Mouse (Mus musculus): ENCODE data around the gene Ifit3. TPM values are rescaled to one million over a fixed set of nuclear protein-coding genes. Genes with fewer than 3 reads are reported as not detected.
"Not testable (repeated sequence)": the region's sequence is repeated elsewhere in the genome, so short reads cannot be mapped to it uniquely, and the experiment has no call there.

The Ifit3 gene
- polyA plus RNA-seq (2016; fragmentation: Nextera tagmentation; extraction: Ambion mirVana), result 0.12 and 0.15 TPM in 2 replicates

DNA sequence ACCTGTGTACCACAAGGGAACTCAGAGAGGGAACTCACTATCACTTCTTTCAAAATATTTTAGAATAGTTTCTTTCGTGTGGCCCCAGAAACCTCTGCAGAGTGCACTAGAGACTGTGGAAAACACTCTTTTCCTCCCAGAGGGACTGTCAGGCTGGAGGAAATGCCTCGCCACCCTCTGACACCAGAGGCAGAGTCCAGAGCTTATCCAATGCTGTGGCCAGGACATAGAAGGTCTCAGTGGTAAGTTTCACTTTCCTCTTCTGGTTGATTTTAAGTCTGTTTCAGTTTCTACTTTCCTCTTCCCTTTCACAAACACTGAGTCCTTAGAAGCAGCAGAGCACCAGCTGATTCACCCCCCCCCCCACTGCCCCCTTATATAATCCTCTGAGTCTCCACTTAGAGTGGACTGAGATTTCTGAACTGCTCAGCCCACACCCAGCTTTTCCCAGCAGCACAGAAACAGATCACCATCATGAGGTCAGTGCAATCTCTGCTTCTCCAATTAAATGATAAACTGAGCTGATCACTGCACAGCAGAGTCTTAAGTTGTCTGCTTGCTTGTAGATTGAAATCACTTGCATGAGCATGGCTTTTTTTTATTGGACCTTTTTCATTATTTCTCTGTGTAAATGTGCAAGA is at the start of gene Ifit3:
Ifit3 (plus strand) TSS at position 406 of the 641 bp plus-strand sequence.
- WGBS, result 77% methylated on average over 2 of the region's 2 CpGs
- not testable (repeated sequence) for H3K27ac ChIP-seq; H3K36me3 ChIP-seq (replicated peaks); H3K4me3 ChIP-seq; H3K4me1 ChIP-seq; H3K27me3 ChIP-seq (ENCODE audit: poor library complexity, severe bottlenecking); DNase-seq (ENCODE audit: extremely low spot score, low spot score); H3K9me3 ChIP-seq

DNA sequence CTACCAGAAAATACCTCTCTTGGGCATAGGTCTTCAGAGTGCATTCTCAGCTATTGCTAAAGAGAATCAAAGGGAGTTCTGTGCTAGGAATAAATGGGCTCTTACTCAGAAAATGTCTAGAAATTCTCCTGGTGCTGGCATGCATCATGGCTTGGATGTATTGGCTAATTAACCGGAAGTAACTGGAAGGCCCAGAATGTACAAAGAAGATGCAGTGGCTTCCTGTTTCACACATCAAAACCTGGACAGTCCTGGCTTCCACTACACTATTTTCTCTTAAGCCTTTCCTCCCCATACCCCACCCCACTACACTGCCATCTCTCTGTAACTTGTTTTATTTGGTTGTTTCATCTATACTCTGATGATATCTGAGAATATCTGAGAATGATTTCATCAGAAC is 43.9 kb upstream of the Ifit3 start:
- H3K9me3 ChIP-seq, result no peaks in the 10 kb centered on the region; the same call in 1 of the 2 replicates
- no peaks in the 10 kb centered on the region for H3K36me3 ChIP-seq (replicated peaks)
- no peak for DNase-seq (ENCODE audit: extremely low spot score, low spot score)
- WGBS, result 88% methylated on average over 1 of the region's 1 CpGs
- H3K4me1 ChIP-seq, result no peaks in the 10 kb centered on the region
- no peaks in the 10 kb centered on the region for H3K27me3 ChIP-seq (ENCODE audit: poor library complexity, severe bottlenecking)
- H3K27ac ChIP-seq, result no peak overlapping the region
- no peak overlapping the region for H3K4me3 ChIP-seq

DNA sequence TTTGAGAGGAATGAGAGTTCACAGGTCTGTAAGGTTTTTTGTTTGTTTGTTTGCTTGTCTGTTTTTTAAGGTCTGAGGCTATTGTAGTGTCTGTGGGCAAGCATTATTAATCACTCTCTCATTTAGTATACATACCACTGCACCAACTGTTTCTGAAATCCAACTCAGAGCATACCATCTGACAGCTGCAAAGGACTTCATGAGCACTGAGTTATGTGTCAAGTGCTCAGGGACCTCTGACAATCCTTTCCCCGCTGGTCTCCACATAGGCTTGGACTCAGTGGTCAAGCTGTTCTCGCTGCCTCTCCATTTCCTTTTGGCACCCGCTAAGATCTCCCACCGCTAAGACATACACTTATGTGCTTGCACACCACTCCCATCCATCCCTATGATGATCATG is 37.1 kb upstream of the Ifit3 start:
- Histone ChIP-seq H3K36me3 (replicated peaks) (no peaks in the 10 kb centered on the region), H3K27me3 (ENCODE audit: poor library complexity, severe bottlenecking) (no peaks in the 10 kb centered on the region), H3K9me3 (no peaks in the 10 kb centered on the region), H3K4me3 (no peak overlapping the region), H3K27ac (no peak overlapping the region), H3K4me1 (peaks cover 14% of the 10 kb centered on the region)
- WGBS, result 94% methylated on average over 4 of the region's 4 CpGs
- DNase-seq (ENCODE audit: extremely low spot score, low spot score), result no peak

DNA sequence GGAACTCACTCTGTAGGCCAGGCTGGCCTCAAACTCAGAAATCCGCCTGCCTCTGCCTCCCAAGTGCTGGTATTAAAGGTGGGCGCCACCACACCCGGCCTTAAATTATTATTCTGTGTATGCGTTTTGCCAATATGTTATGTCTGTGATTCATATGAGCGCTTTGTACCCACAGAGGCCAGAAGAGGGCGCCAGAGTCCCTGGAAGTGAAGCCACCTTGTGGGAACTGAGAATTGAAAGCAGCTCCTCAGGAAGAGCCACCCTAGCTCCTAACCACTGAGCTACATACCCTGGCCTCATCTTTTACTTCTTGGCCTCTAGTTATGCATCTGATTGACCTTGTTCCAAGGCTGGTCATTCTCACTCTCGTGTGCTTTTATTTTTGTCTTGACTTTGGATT is 35.4 kb upstream of the Ifit3 start:
- H3K36me3 ChIP-seq (replicated peaks), result no peaks in the 10 kb centered on the region
- WGBS, result 28% methylated on average over 7 of the region's 7 CpGs

DNA sequence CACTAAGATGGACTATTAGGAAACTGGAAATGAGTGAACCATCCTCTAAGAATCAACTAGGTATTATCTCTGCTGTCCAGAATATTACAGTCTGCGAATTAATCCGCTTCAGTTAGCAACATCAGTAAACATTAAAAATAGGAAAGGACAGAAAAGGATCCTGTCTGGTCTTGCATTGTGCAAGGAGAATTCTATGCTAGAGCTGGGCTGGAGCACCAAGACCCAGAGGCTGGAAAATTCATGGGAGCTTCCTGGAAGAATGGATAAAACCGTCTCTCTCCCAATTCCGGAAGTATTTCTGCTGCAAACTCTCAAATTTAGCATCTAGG is 33.2 kb upstream of the Ifit3 start:
- 30% methylated on average over 4 of the region's 4 CpGs for WGBS
- H3K27me3 ChIP-seq (ENCODE audit: poor library complexity, severe bottlenecking), result no peaks in the 10 kb centered on the region
- H3K9me3 ChIP-seq, result 0 out of 2 replicates have a peak, but pooled peaks cover 4% of the 10 kb centered on the region
- peak overlapping the region; percentile 84 for H3K27ac ChIP-seq
- H3K4me1 ChIP-seq, result peaks cover 20% of the 10 kb centered on the region
- peak overlapping the region; percentile 56 for H3K4me3 ChIP-seq
- no peaks in the 10 kb centered on the region for H3K36me3 ChIP-seq (replicated peaks)
- DNase-seq (ENCODE audit: extremely low spot score, low spot score), result no peak

More for the DNA sequence above, 35.4 kb upstream of the Ifit3 start:
- Histone ChIP-seq H3K27ac (no peak overlapping the region), H3K4me1 (peaks cover 20% of the 10 kb centered on the region), H3K9me3 (no peaks in the 10 kb centered on the region), H3K4me3 (no peak overlapping the region), H3K27me3 (ENCODE audit: poor library complexity, severe bottlenecking) (no peaks in the 10 kb centered on the region)
- peak; percentile 61 for DNase-seq (ENCODE audit: extremely low spot score, low spot score)

DNA sequence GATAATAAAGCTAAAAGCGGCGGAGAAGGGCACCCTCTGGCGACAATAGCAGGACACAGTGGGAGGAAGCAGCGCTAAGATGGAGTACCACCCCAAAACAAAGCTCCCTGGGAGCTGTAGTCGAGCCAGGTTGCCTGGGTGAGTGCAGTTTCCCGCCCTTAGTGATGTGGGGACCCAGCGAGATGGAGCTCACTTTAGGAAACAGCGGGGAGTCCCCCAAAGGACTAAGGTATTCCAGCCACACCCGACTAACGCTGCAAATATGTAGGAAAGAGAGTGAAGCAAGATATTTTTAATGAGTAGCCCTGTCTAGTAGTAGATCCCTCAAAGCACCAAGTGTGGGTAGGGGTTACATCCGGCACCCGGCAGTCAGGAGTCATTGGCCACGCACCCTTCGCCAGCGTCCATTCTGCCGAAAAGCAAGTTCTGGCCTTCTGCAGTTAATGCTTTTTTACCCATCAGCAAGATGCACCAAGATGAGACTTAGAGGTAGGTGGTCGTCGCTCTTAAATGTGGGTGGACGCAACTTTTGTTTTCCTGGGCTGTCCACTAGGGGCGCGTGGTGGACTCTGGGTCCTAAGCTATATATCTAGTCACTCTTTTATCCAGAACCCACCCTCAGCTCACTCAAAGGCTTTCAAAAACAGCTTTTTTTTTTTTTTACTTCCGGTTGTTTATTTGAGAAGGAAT is 32.7 kb upstream of the Ifit3 start, which contains the start of gene Ifit2:
Ifit2 (plus strand) TSS at position 161 of the 690 bp plus-strand sequence.
- Histone ChIP-seq H3K9me3 (0 out of 2 replicates have a peak, but pooled peaks cover 4% of the 10 kb centered on the region), H3K27me3 (ENCODE audit: poor library complexity, severe bottlenecking) (no peaks in the 10 kb centered on the region), H3K4me3 (peak within 1 kb of the TSS; percentile 56), H3K27ac (peak within 1 kb of the TSS; percentile 84), H3K36me3 (replicated peaks) (no peaks in the 10 kb centered on the region), H3K4me1 (peaks cover 20% of the 10 kb centered on the region)
- DNase-seq (ENCODE audit: extremely low spot score, low spot score), result peak; percentile 71
- 1% methylated on average over 22 of the region's 22 CpGs for WGBS

DNA sequence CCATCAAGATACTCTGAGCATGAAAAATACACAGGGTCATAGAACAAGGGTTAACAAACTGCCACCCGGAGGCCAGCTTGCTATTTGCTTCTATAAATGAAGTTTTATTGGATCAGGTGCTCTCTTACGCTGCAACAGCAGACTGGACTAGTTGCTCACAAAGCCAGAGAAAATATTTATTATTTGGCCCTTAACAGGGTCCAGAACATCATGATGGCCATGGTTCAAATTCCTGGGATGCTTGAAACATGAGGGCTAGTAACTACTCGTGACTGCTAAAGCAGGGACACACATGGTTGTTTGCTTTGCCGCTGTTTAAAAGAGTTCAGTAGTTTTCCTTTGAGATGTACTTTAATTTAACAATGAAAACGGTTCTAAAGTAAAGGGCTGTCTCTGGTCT is 31.4 kb upstream of the Ifit3 start:
- peaks cover 20% of the 10 kb centered on the region for H3K4me1 ChIP-seq
- DNase-seq (ENCODE audit: extremely low spot score, low spot score), result no peak
- H3K4me3 ChIP-seq, result no peak overlapping the region
- no peak overlapping the region for H3K27ac ChIP-seq
- H3K9me3 ChIP-seq, result 0 out of 2 replicates have a peak, but pooled peaks cover 4% of the 10 kb centered on the region
- no peaks in the 10 kb centered on the region for H3K36me3 ChIP-seq (replicated peaks)
- no peaks in the 10 kb centered on the region for H3K27me3 ChIP-seq (ENCODE audit: poor library complexity, severe bottlenecking)
- 76% methylated on average over 5 of the region's 5 CpGs for WGBS

DNA sequence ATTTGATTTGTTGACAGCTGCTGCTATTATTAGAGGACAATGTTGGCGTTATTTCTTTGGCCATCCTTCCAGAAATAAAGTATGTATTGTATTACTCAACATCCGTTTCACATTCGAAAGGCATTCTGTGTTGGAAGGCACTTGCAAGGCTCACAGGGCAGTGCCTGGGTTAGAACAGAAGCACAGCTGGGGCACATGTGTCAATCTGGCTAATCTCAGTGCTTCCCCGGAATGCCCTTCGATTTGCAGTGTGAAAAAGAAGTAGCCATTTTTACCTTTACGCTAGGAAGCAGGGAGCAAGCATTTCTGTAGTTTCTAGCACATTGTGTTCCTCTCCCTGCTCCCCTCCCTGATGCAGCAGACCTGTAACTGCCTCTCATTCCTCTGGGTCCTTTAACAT is 30.3 kb upstream of the Ifit3 start:
- no peak overlapping the region for H3K27ac ChIP-seq
- H3K27me3 ChIP-seq (ENCODE audit: poor library complexity, severe bottlenecking), result no peaks in the 10 kb centered on the region
- no peak for DNase-seq (ENCODE audit: extremely low spot score, low spot score)
- no peak overlapping the region for H3K4me3 ChIP-seq
- H3K4me1 ChIP-seq, result peaks cover 20% of the 10 kb centered on the region
- 0 out of 2 replicates have a peak, but pooled peaks cover 4% of the 10 kb centered on the region for H3K9me3 ChIP-seq
- H3K36me3 ChIP-seq (replicated peaks), result no peaks in the 10 kb centered on the region
- WGBS, result 63% methylated on average over 6 of the region's 6 CpGs

DNA sequence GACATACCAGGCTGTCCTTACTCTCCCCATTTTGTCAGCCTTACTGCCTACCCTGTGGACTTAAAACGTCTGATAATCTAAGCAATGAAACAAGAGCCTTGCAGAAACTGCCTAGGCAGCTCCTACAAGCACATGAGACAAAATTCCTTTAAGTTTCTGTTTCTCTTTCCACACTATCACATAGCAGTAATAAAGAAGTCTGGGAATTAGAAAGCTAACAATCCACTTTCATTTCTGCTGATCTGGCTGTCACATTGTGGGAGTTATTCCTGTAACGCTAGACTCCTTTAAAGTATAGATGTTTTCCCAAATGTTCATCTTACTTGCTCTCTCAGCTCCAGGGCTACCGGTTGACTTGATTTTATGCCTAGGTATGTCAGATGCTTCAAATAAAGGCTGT is 29.8 kb upstream of the Ifit3 start:
- Histone ChIP-seq H3K4me1 (peaks cover 20% of the 10 kb centered on the region), H3K4me3 (no peak overlapping the region), H3K27me3 (ENCODE audit: poor library complexity, severe bottlenecking) (no peaks in the 10 kb centered on the region), H3K36me3 (replicated peaks) (no peaks in the 10 kb centered on the region), H3K27ac (no peak overlapping the region), H3K9me3 (0 out of 2 replicates have a peak, but pooled peaks cover 4% of the 10 kb centered on the region)
- 80% methylated on average over 3 of the region's 3 CpGs for WGBS
- no peak for DNase-seq (ENCODE audit: extremely low spot score, low spot score)

DNA sequence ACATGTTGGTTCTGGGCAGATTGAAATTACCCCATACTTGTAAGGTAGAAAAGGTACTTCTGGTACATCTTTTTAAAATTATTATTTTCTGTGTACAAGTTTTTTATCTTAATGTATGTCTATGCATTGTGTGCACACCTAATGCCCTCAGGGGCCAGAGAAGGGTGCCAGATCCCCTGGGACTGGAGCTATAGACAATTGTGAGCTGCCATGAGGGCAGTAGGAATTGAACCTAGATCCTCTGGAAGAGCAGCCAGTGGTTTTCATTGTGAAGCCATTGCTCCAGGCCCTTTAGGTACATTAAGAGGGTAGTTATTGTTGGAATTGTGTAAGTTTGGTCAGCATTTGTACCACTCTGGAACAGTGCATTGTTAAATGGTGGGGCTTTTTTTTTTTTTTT is 29.3 kb upstream of the Ifit3 start:
- H3K9me3 ChIP-seq, result 0 out of 2 replicates have a peak, but pooled peaks cover 4% of the 10 kb centered on the region
- H3K4me3 ChIP-seq, result no peak overlapping the region
- no peak for DNase-seq (ENCODE audit: extremely low spot score, low spot score)
- H3K4me1 ChIP-seq, result peaks cover 20% of the 10 kb centered on the region
- no peaks in the 10 kb centered on the region for H3K36me3 ChIP-seq (replicated peaks)
- no peaks in the 10 kb centered on the region for H3K27me3 ChIP-seq (ENCODE audit: poor library complexity, severe bottlenecking)
- H3K27ac ChIP-seq, result no peak overlapping the region

DNA sequence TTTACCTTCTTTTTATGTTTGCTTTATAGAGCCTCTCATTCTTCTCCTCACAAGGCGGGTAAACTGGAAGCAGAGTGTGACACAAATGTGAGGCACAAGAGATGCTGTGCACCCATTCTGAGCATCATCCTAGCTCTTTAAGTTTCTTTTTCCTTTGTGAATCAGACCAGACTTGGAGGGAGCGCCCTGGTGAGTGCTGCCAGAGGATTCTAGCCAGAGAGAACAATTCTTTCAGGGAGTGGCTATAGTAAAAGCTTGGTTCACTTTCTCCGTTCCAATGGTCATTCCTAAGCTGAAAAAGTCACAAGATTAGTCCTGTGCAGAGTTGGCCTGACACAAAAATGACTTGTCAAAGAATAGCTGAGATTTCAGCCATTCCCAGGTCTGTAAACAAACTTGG is 26.7 kb upstream of the Ifit3 start:
- Histone ChIP-seq H3K36me3 (replicated peaks) (no peaks in the 10 kb centered on the region), H3K4me1 (peaks cover 21% of the 10 kb centered on the region), H3K4me3 (no peak overlapping the region), H3K27ac (no peak overlapping the region), H3K27me3 (ENCODE audit: poor library complexity, severe bottlenecking) (no peaks in the 10 kb centered on the region), H3K9me3 (0 out of 2 replicates have a peak, but pooled peaks cover 4% of the 10 kb centered on the region)
- WGBS, result 75% methylated on average over 3 of the region's 3 CpGs
- no peak for DNase-seq (ENCODE audit: extremely low spot score, low spot score)

DNA sequence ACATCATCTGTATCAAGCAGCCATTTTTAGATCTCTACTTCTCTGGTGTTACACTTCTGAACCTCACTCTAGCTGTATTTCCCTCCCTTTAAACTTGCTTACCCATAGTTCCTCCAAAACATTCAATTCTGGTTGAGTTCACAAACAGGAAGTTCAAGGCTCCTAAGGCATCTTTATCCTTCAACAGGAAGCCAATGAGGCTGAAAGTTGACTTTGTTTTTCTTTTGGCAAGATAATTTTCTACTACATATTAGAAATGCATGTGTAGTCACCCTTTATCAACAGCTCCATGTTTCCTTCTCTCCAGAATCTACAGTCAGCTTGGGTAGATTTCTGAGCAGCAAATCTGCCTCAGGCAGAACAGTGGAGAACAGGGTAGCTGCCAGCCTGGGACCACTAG is 20.8 kb upstream of the Ifit3 start:
- Histone ChIP-seq H3K4me3 (no peak overlapping the region), H3K9me3 (no peaks in the 10 kb centered on the region), H3K4me1 (peaks cover 11% of the 10 kb centered on the region), H3K36me3 (replicated peaks) (no peaks in the 10 kb centered on the region), H3K27me3 (ENCODE audit: poor library complexity, severe bottlenecking) (no peaks in the 10 kb centered on the region), H3K27ac (no peak overlapping the region)
- no peak for DNase-seq (ENCODE audit: extremely low spot score, low spot score)

DNA sequence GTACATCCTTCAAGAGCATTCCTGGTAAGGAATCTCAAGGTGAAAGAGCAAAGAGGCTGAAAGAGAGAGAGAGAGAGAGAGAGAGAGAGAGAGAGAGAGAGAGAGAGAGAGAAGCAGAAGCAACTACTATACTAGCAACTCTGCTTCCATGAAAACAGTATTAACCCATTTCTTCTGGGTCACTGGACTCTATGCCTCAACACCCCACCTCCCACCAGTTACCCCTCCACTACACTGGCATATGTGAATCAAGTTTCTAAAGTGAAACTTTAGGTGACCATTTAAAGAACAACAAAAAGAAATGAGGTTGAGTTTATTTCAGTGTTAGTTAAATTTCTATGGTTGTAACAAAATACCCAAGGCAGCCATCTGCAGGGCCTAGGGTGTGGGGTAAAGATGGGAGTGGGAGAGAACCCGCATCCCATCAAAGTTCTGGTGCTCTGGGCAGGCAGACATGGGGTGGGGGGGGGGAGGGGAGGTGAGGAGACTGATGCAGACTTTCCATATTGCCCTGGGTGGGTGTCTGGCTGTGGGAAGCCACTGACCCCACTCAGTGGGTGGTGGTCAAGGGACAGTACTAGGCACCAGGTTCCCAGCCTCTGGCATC is 17.1 kb upstream of the Ifit3 start:
- WGBS, result 85% methylated on average over 1 of the region's 1 CpGs
- H3K4me3 ChIP-seq, result no peak overlapping the region

More for the DNA sequence above, 17.1 kb upstream of the Ifit3 start:
- Histone ChIP-seq H3K27ac (no peak overlapping the region), H3K36me3 (replicated peaks) (no peaks in the 10 kb centered on the region), H3K9me3 (no peaks in the 10 kb centered on the region), H3K4me1 (0 out of 2 replicates have a peak, but pooled peaks cover 4% of the 10 kb centered on the region), H3K27me3 (ENCODE audit: poor library complexity, severe bottlenecking) (no peaks in the 10 kb centered on the region)
- no peak for DNase-seq (ENCODE audit: extremely low spot score, low spot score)
